Mouse (Mus musculus): ENCODE results near the gene Nr4a3. TPM values are rescaled to one million over a fixed set of nuclear protein-coding genes. Genes with fewer than 3 reads are reported as not detected.

The Nr4a3 gene
- total and polyA plus RNA-seq, 3 experiments = 45.6 to 171 (median 138) TPM

- DNase-seq = no peak
Observed at GRCm38 (mm10) chr4:48108591-48108990, 63.6 kb downstream of the Nr4a3 start.

GRCm38 (mm10) chr4:48110331-48110730, 65.4 kb downstream of the Nr4a3 start:
- DNase-seq = no peak

- DNase-seq = peak; percentile 60
Observed at GRCm38 (mm10) chr4:48116191-48116590, 71.2 kb downstream of the Nr4a3 start.

GRCm38 (mm10) chr4:48124416-48124772, 79.4 kb downstream of the Nr4a3 start:
- no peak for DNase-seq

GRCm38 (mm10) chr4:48124773-48125469, 80.0 kb downstream of the Nr4a3 start, which contains the start of gene Stx17:
TSS of gene Stx17 (plus strand) at chr4:48124915.
- DNase-seq = peak; percentile 93

GRCm38 (mm10) chr4:48130314-48130713, 85.4 kb downstream of the Nr4a3 start:
- DNase-seq = peak; percentile 46

GRCm38 (mm10) chr4:48131606-48132005, 86.7 kb downstream of the Nr4a3 start:
- no peak for DNase-seq

GRCm38 (mm10) chr4:48132721-48133120, 87.8 kb downstream of the Nr4a3 start:
- no peak for DNase-seq

Other genes with a start within 250 kb of the Nr4a3 start
- 10 to 100 TPM; 44.8 to 50.2 TPM for gene Stx17, start 79.8 kb downstream of the Nr4a3 start, total RNA-seq (2021)
- 6.5 and 6.8 TPM in 2 replicates for gene Stx17, start 79.8 kb downstream of the Nr4a3 start, polyA plus RNA-seq (2012; rRNA removed)
- gene Erp44, start 234.4 kb downstream of the Nr4a3 start, total RNA-seq (2021) = 10 to 100 TPM; 62.3 to 69.7 TPM
- gene Erp44, start 234.4 kb downstream of the Nr4a3 start, polyA plus RNA-seq (2012; rRNA removed) = 17.9 and 26.5 TPM in 2 replicates
- 10 to 100 TPM; 11.2 to 13.8 TPM for gene Invs, start 234.6 kb downstream of the Nr4a3 start, total RNA-seq (2021)
- gene Invs, start 234.6 kb downstream of the Nr4a3 start, polyA plus RNA-seq (2012; rRNA removed) = 1.9 and 3.4 TPM in 2 replicates